Mouse (Mus musculus): Measurements from ENCODE around the gene Furin. TPM values are rescaled to one million over a fixed set of nuclear protein-coding genes. Genes with fewer than 3 reads are reported as not detected.

The Furin gene
- total and polyA plus RNA-seq, 3 experiments, result 1.5 to 20.9 (median 13.5) TPM

DNA sequence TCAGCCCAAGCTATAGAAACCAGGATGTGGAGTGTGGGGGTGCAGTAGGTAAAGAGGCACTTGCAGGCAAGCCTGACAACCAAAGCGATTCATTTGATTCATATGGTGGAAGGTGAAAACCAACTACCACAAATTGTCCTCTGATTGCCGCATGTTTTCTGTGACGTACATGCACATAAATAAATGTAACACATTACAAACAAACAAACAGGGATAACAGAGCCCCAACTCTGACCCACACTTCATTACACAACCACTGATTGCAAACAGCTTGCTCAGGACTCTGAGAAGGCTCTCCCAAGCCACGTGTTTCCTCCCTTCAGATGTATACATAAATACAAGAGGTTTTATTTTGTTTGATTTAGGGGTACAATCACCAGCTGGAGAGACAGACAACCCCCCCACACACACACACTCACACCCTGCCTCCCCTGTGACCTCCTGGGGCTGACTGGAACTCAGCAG lies 35.2 kb downstream of the Furin start:
- in situ Hi-C loops (cut with MboI; ENCODE audit: low pct_ligation_motif_present, low pct_unique_long_range_greater_than_20kb, low sequenced_read_pairs), result loop anchor here (10.0 kb wide), 1 partner anchor 225 kb away; no protein-coding TSS in a partner anchor
- peaks cover 30 to 31% of the 10 kb centered on the region in 2 experiments for H3K36me3 ChIP-seq (replicated peaks in 1 of 2; ENCODE audit: control insufficient read depth in 1 of 2, insufficient read depth in 1 of 2, low read length in 1 of 2)
- peaks cover 6% of the 10 kb centered on the region for H3K79me2 ChIP-seq (replicated peaks; ENCODE audit: control insufficient read depth, extremely low read depth, insufficient read depth, poor library complexity, severe bottlenecking)
- dilution Hi-C loops (cut with MboI; ENCODE audit: extremely low pct_ligation_motif_present, extremely low pct_unique_long_range_greater_than_20kb, low sequenced_read_pairs), result no loop called here
- peak overlapping the region; percentile 95 for H3K9ac ChIP-seq (ENCODE audit: insufficient read depth, low read depth)
- H3K4me2 ChIP-seq (ENCODE audit: insufficient read depth, low read depth, poor library complexity, severe bottlenecking), result peak overlapping the region; percentile 80
- peak overlapping the region; percentile 74 for H3K27ac ChIP-seq (ENCODE audit: insufficient read depth, low read depth)
- no peaks in the 10 kb centered on the region for H3K27me3 ChIP-seq (replicated peaks)
- no peak for DNase-seq (ENCODE audit: extremely low read depth)
- no peaks in the 10 kb centered on the region for H3K9me3 ChIP-seq (replicated peaks; ENCODE audit: low read length)
- TF ChIP-seq MXI1 (IDR thresholded peaks at IDR 0.05; ENCODE audit: low read depth, low read length) (peak; percentile 81; the same call in 1 of the 2 replicates), MYC (IDR thresholded peaks at IDR 0.05; ENCODE audit: low read depth, low read length) (peak; percentile 62; the same call in 1 of the 2 replicates), UBTF (IDR thresholded peaks at IDR 0.05; ENCODE audit: low read depth, low read length) (0 out of 2 replicates have a peak, but pooled peaks have one; percentile 0), BHLHE40 (IDR thresholded peaks at IDR 0.05; ENCODE audit: low read depth, low read length) (no peak), MAX (IDR thresholded peaks at IDR 0.05; ENCODE audit: low read length) (peak; percentile 81)
- peaks cover 16 to 62% of the 10 kb centered on the region in 2 experiments for H3K4me1 ChIP-seq (ENCODE audit: control insufficient read depth in 1 of 2, insufficient read depth in 2 of 2)
- peak overlapping the region; percentile 81 to 93 (median 88) for H3K4me3 ChIP-seq (replicated peaks in 1 of 3; ENCODE audit: low read depth in 2 of 3, low read length in 2 of 3, poor library complexity in 1 of 3)

DNA sequence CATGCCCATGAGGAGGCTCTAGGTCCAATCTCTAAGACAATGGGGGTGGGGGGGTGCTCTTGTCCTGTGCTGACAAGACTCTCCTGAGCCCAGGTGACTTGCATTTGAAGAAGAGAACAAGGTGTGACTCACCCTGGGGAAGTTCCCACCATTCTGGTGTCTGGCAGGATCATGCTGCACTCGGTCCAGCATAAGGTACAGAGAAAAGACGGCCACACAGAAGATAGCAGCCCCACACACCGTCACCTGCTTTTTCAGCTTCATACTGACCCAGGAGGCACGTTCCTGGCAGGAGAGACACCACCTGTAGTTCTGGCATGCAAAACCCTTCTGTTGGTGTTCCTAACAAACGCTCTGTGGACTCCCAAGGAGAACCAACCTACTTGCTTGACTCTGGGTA lies 35.8 kb downstream of the Furin start:
- Histone ChIP-seq H3K27ac (ENCODE audit: insufficient read depth, low read depth) (peak overlapping the region; percentile 74), H3K79me2 (replicated peaks; ENCODE audit: control insufficient read depth, extremely low read depth, insufficient read depth, poor library complexity, severe bottlenecking) (peaks cover 6% of the 10 kb centered on the region), H3K4me1 (ENCODE audit: control insufficient read depth in 1 of 2, insufficient read depth in 2 of 2) (peaks cover 12 to 56% of the 10 kb centered on the region in 2 experiments), H3K4me3 (replicated peaks in 1 of 3; ENCODE audit: low read depth in 2 of 3, low read length in 2 of 3, poor library complexity in 1 of 3) (peak overlapping the region; percentile 81 to 93 (median 88)), H3K9ac (ENCODE audit: insufficient read depth, low read depth) (peak overlapping the region; percentile 95), H3K4me2 (ENCODE audit: insufficient read depth, low read depth, poor library complexity, severe bottlenecking) (peak overlapping the region; percentile 80), H3K9me3 (replicated peaks; ENCODE audit: low read length) (no peaks in the 10 kb centered on the region), H3K36me3 (replicated peaks in 1 of 2; ENCODE audit: control insufficient read depth in 1 of 2, insufficient read depth in 1 of 2, low read length in 1 of 2) (peaks cover 33 to 35% of the 10 kb centered on the region in 2 experiments), H3K27me3 (replicated peaks) (no peaks in the 10 kb centered on the region)
- no peak for DNase-seq (ENCODE audit: extremely low read depth)
- TF ChIP-seq NRF1 (IDR thresholded peaks at IDR 0.05; ENCODE audit: low read depth, low read length), result no peak; the same call in 1 of the 2 replicates
- TF ChIP-seq ETS1 (conservative IDR thresholded peaks at IDR 0.05; ENCODE audit: low read depth, low read length), result no peak
- TF ChIP-seq SIN3A (IDR thresholded peaks at IDR 0.05; ENCODE audit: low read length), result peak; percentile 7; the same call in 1 of the 2 replicates
- TF ChIP-seq GABPA (IDR thresholded peaks at IDR 0.05; ENCODE audit: insufficient replicate concordance, low read depth, low read length), result no peak
- TF ChIP-seq NELFE (IDR thresholded peaks at IDR 0.05; ENCODE audit: low read depth, low read length), result no peak
- peak; percentile 1; the same call in 1 of the 2 replicates for TF ChIP-seq POLR2A (IDR thresholded peaks at IDR 0.05; ENCODE audit: low read depth, low read length)
- no peak for TF ChIP-seq MAZ (IDR thresholded peaks at IDR 0.05; ENCODE audit: low read depth, low read length)
- in situ Hi-C loops (cut with MboI; ENCODE audit: low pct_ligation_motif_present, low pct_unique_long_range_greater_than_20kb, low sequenced_read_pairs) (no loop called here), dilution Hi-C loops (cut with MboI; ENCODE audit: extremely low pct_ligation_motif_present, extremely low pct_unique_long_range_greater_than_20kb, low sequenced_read_pairs) (no loop called here)
